Mouse (Mus musculus) brain, embryonic 14.5 days (tissue): Measurements from ENCODE around the gene Kirrel3. TPM values are rescaled to one million over a fixed set of nuclear protein-coding genes. Genes with fewer than 3 reads are reported as not detected.
A peak's percentile ranks its signal among the peaks of the same experiment; 100 is the strongest.

ENCODE experiments used
- DNase-seq: peaks from one replicate; pipeline ENCODE4 v3.0.0-alpha.2; 2011; ENCODE audit warnings: low read depth
- CTCF ChIP-seq: fragments of 200-500 bp; IDR thresholded peaks from 2 replicates; pipeline ENCODE4 v1.5.1; 2012; ENCODE audit warnings: inconsistent platforms, mild to moderate bottlenecking, moderate library complexity, borderline replicate concordance; ENCODE audit not compliant: insufficient read depth, insufficient read length; ENCODE audit errors: extremely low read depth
- POLR2A ChIP-seq: fragments of 200-500 bp; IDR thresholded peaks from 2 replicates; pipeline ENCODE4 v1.6.1; 2012; ENCODE audit warnings: mild to moderate bottlenecking, inconsistent platforms, borderline replicate concordance; ENCODE audit not compliant: poor library complexity, insufficient read depth, insufficient read length, severe bottlenecking; ENCODE audit errors: extremely low read depth
- polyA plus RNA-seq: library from polyadenylated mRNA; depleted of rRNA; stranded (reverse); fragments of >200 nt; gene quantifications from 2 replicates; pipeline ENCODE4 v1.2.3, GENCODE M21; 2012

The Kirrel3 gene
- polyA plus RNA-seq, 1 experiment, result 33.3 TPM

DNA sequence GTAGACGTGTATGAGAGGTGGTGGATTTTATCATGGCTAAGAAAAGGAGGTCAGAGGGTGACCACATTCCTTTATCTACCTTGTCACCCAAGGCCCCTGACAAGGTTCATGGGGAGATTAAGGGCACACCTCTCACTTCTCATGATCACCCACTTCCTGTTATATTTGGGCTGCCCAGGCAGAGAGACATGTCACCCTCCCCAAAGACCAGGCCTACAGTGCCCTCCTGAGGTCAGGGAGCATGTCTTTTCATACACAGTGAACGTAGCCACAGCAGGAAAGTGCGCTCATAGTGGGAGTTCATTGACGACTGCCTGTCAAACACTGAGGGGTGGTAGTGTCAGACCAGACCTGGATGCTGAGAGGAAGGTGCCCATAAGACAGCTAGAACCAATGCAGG, 531.1 kb downstream of the Kirrel3 start:
- TF ChIP-seq CTCF (peak; percentile 55; the same call in 1 of the 2 replicates), POLR2A (no peak)
- peak; percentile 69 for DNase-seq

DNA sequence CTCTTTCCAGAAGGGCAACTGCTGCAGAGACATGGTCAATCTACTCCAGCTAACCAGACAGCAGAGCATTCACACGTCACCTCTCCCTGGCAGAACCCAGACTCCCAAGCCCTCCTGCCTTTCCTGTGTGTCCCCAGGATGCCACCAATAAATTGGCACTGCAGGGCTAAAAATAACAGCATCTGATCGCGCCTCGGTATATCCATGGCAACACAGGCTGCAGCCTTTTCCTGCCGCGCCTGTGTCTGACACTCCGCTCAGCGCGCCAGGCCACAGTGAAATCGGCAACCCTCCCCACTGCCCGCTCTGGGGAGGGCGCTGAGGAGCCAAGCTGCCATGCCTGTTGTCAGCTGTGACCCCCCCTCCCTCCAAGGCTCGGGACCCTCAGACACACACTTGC, 531.9 kb downstream of the Kirrel3 start:
- DNase-seq, result peak; percentile 91
- TF ChIP-seq CTCF, result no peak
- no peak for TF ChIP-seq POLR2A

DNA sequence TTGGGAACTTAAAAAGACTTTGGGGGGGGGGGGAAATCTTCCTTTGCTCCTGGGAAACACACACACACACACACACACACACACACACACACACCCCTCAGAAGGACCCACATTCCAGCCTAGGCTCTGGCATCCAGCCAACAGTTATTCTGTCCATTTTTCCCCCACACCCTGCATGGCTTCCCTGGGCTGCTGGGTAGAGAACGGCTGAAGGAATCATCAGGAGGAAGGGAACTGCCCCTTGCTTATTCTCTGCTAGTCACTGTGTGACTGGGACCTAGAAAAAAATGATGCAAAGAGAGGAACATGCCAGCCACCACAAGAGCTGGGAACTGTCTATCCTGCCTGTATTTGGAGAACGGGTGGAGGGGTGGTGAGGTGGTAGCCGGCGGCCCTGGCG, 532.4 kb downstream of the Kirrel3 start:
- no peak for DNase-seq
- no peak for TF ChIP-seq CTCF
- no peak for TF ChIP-seq POLR2A

DNA sequence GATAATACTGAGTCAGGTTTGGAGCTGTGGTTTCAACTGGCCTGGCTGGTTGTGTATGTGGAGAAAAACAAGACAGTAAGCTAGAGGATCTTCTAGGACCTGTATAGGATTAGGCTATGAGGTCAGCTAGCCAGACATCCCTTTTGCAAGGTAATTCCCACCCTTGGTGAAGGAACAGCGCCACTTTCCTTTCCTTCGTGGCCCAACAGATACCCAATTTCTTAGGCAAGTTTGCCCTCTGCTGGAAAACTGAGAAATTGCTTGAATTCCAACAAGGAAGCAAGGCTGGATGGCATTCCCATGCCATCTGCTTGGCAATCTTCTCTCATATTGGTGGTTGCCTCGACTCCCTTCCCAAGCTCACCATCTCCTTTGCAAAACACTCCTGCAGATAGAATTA, 533.7 kb downstream of the Kirrel3 start:
- no peak for TF ChIP-seq POLR2A
- peak; percentile 83 for TF ChIP-seq CTCF
- peak; percentile 91 for DNase-seq

- TF ChIP-seq CTCF (no peak), POLR2A (no peak)
- DNase-seq, result no peak
These were observed 534.4 kb downstream of the Kirrel3 start for GRCm38 (mm10) chr9:35020015-35020653.

GRCm38 (mm10) chr9:35021744-35022143, 536.0 kb downstream of the Kirrel3 start:
- DNase-seq, result no peak
- TF ChIP-seq POLR2A (no peak), CTCF (no peak)

DNA sequence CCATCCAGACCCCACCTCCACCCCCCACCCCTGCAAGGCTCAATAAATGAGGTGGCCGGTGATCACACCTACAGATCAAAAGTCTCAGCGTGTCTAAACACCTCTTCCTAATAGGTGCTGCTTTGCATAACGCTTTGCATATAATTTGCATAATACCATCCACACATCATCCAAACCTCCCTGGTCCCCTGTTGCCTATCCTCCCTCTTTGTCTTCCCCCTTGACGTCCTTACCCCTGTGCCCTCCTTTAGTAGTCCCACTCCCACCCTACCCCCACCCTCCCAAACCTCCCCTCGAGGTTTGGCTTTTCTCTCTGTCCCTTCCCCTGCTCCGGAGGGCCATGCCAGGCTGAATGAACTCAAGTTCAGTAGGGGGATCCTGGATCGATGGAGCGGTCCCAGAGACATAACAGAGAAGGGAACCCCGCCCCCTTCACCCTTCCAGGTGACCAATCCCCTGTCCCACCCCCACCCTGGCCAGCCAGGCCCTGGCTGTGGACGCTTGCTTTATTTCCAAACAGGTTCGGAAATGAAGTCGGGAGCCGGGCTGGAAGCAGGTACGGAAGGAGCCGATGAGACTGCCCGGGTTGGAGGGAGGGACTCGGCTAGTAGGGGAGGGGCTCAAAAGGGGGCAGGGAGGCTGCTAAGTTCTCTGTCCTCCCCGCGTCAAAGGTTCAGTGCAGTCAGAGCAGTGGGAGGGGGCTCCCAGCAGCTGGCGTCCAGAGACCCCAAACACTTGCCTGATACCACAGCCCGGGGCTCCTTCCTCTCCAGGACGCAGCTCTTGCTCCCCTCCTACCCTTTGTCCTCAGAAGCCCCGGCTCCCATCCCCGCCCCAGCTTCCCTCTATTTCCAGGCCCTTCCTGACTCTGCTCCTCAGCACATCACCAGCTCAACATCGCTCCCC, 539.1 kb downstream of the Kirrel3 start:
- peak; percentile 17 for DNase-seq
- TF ChIP-seq POLR2A (no peak), CTCF (no peak)

DNA sequence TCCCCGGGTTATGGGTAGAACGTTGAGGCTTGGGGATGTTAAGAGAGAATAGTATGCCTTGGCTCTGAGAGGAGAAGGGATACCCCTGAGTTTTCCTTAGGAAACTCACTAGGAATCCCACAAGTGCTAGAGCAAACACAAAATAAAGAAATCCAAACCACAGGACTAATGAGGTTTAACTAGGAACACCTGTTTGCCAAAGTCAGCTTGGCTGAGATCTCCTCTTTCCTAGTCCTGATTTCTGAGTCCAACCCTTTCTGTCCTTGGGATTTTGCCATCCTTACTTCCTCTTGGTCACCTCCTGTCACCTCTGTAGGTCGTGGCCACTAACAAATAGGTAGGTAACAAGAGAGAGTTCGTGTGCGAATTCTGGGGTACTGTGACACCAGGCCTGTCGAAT, 540.6 kb downstream of the Kirrel3 start:
- no peak for DNase-seq

DNA sequence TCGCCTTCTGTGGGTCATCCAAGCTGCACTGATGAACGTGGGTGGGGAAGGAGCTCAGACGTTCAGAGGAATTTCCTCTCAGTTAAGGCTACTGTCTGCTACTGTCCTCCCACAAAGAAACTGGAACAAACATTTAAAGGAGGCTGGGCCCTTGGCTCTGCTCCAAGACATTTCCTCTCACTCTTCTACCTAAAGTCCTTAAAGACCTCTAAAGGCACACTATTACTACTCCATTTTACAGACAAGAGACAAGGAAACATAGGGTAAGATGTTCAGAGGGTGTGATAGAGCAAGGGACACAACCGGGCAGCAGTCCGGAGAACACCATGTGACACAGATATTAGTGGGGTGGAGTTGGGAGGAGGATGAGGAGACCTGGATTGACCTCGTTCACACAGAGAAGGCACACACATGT, 541.2 kb downstream of the Kirrel3 start:
- no peak for DNase-seq
- TF ChIP-seq POLR2A (no peak), CTCF (no peak)

More for the DNA sequence above, 540.6 kb downstream of the Kirrel3 start:
- no peak for TF ChIP-seq POLR2A
- no peak for TF ChIP-seq CTCF

DNA sequence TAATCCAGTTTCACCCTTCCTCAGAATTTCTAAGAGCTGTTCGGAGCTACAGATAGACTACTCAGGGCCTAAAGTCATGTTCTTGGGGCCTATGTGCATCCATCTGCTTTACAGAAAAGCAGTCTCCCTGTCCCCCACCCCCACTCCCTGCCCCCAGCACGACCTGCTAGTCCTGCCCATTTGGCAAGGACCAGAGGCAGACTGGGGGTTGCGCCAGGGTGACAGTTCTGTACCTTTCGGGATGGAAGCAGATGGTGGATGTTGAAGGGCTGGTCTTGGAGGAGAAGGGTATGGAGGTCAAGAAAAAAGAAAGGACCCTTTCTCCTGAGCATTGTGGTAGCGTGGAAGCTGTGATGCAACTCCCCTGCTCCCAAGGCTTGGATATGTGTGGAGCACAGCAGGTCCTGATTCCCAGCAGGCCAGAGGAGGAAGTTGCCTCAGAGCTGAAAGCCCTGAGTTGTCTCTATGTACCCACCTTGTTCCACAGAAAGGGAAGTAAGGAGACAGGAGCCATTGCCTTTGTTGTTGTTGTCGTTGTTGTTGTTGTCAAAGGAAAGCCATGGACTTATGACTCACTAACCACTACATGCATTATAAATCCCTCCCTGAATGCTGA, 541.8 kb downstream of the Kirrel3 start:
- no peak for TF ChIP-seq CTCF
- TF ChIP-seq POLR2A, result no peak
- DNase-seq, result no peak

DNA sequence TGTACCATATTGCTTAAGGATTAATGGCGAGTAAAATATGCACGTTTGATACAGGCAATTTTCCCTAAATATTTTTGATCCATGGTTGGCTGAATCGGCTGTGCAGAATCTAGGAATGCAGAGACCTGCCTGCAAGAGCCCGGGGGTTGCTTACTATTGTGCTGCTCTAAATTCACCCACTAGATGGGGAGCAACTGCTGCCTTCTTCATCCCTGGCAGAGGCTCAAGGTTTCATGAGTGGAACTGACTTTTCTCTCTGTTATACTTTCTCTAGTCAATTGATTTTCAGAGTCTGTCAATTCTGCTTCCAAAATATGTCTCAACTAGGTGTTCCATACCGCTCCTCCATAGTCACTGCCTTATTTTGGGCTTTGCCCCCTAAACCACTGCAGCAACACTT, 545.1 kb downstream of the Kirrel3 start:
- TF ChIP-seq CTCF, result peak; percentile 38; the same call in 1 of the 2 replicates
- TF ChIP-seq POLR2A, result no peak
- DNase-seq, result peak; percentile 51

- DNase-seq, result peak; percentile 24
- no peak for TF ChIP-seq POLR2A
These were observed 546.8 kb downstream of the Kirrel3 start for GRCm38 (mm10) chr9:35032457-35032856.

DNA sequence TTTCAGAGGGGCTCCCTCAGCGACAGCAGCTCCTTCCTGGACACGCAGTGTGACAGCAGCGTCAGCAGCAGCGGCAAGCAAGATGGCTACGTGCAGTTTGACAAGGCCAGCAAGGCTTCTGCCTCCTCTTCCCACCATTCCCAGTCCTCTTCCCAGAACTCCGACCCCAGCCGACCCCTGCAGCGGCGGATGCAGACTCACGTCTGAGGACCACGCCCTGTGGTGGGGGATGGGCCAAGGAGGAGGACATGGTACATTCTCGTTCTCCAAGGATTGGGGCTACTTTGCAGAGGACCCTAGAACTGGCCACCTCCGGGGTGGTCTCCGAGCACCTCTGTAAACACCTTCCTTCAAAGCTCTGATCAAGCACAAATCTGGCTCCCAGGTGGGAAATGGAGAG, 549.4 kb downstream of the Kirrel3 start:
- TF ChIP-seq CTCF (no peak), POLR2A (no peak)
- DNase-seq, result no peak
